Mouse (Mus musculus) layer of hippocampus, adult 8-10 months (tissue): Measurements from ENCODE around the gene Sepsecs. TPM values are rescaled to one million over a fixed set of nuclear protein-coding genes. Genes with fewer than 3 reads are reported as not detected.
"Not testable (repeated sequence)": the region's sequence is repeated elsewhere in the genome, so short reads cannot be mapped to it uniquely, and the experiment has no call there.

Source experiments
- DNase-seq, 2 experiments: peaks; one replicate each; pipeline ENCODE4 v3.0.0; 2022; ENCODE audit warnings: low spot score in 2 of 2
- total RNA-seq, 4 experiments: library from RNA; stranded (reverse); gene quantifications; 2 replicates each; pipeline ENCODE4 v1.2.4; 2022

Sepsecs gene
- total RNA-seq, result 10 to 100 TPM; 10.6 to 13.1 (median 11.2) TPM

- DNase-seq, result peak; percentile 86 to 93
Observed at GRCm38 (mm10) chr5:52669426-52670191, at the start of gene Sepsecs. Sepsecs (minus strand) TSS chr5:52669708.

GRCm38 (mm10) chr5:52716742-52717448 lies 47.4 kb upstream of the Sepsecs start:
- DNase-seq, result no peak

- no peak for DNase-seq
Observed at GRCm38 (mm10) chr5:52712704-52713103, 43.2 kb upstream of the Sepsecs start.

- DNase-seq, result no peak
Observed at GRCm38 (mm10) chr5:52704562-52704961, 35.1 kb upstream of the Sepsecs start.

GRCm38 (mm10) chr5:52697882-52698440 lies 28.5 kb upstream of the Sepsecs start:
- not testable (repeated sequence) for DNase-seq

- no peak for DNase-seq
Observed at GRCm38 (mm10) chr5:52697291-52697690, 27.8 kb upstream of the Sepsecs start.

- DNase-seq, result no peak
Observed at GRCm38 (mm10) chr5:52687741-52688455, 18.4 kb upstream of the Sepsecs start.

- DNase-seq, result no peak
Observed at GRCm38 (mm10) chr5:52681111-52681510, 11.6 kb upstream of the Sepsecs start.

GRCm38 (mm10) chr5:52680191-52680590 lies 10.7 kb upstream of the Sepsecs start:
- DNase-seq, result no peak

- no peak for DNase-seq
Observed at GRCm38 (mm10) chr5:52678498-52679070, 9.1 kb upstream of the Sepsecs start.

GRCm38 (mm10) chr5:52677126-52677525 lies 7.6 kb upstream of the Sepsecs start:
- DNase-seq, result no peak

GRCm38 (mm10) chr5:52674384-52675069 lies 5.0 kb upstream of the Sepsecs start:
- no peak for DNase-seq

GRCm38 (mm10) chr5:52673341-52673740 lies 3.8 kb upstream of the Sepsecs start:
- DNase-seq, result no peak

GRCm38 (mm10) chr5:52670745-52671144 lies 1.2 kb upstream of the Sepsecs start:
- no peak for DNase-seq

- no peak for DNase-seq
Observed at GRCm38 (mm10) chr5:52666766-52667165, 2.7 kb downstream of the Sepsecs start.

GRCm38 (mm10) chr5:52657957-52658356 lies 11.6 kb downstream of the Sepsecs start:
- no peak for DNase-seq

- no peak for DNase-seq
Observed at GRCm38 (mm10) chr5:52657336-52657735, 12.2 kb downstream of the Sepsecs start.

- no peak for DNase-seq
Observed at GRCm38 (mm10) chr5:52655992-52656391, 13.5 kb downstream of the Sepsecs start.

GRCm38 (mm10) chr5:52654961-52655360 lies 14.5 kb downstream of the Sepsecs start:
- no peak for DNase-seq

GRCm38 (mm10) chr5:52652606-52653005 lies 16.9 kb downstream of the Sepsecs start:
- no peak for DNase-seq

- DNase-seq, result no peak
Observed at GRCm38 (mm10) chr5:52652086-52652485, 17.4 kb downstream of the Sepsecs start.
